Mouse (Mus musculus) brain, adult 2 months (tissue): ENCODE data around the gene Vnn3.

Source experiments
- DNase-seq: peaks from one replicate; pipeline ENCODE4 v3.0.0; 2011; ENCODE audit warnings: low read depth, low spot score

The Vnn3 gene

DNA sequence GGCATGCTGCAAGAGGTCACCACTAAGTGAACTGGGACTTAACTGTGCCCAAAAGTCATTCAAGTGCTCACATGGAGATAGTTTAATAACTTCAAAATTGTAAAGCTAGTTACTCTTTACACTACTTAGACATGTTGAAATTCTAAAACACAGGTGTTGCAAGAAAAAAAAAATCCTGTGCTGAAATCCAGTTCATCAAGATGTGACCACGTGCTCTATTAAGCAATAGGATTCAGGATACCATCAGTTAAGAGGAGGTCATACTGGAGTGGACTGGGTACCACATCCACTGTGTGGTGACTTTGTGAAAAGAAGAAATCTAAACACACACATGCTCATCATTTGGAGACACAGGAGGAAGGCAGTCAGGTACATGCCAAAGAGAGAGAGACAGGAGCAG is 41.7 kb downstream of the Vnn3 start:
- DNase-seq: no peak

DNA sequence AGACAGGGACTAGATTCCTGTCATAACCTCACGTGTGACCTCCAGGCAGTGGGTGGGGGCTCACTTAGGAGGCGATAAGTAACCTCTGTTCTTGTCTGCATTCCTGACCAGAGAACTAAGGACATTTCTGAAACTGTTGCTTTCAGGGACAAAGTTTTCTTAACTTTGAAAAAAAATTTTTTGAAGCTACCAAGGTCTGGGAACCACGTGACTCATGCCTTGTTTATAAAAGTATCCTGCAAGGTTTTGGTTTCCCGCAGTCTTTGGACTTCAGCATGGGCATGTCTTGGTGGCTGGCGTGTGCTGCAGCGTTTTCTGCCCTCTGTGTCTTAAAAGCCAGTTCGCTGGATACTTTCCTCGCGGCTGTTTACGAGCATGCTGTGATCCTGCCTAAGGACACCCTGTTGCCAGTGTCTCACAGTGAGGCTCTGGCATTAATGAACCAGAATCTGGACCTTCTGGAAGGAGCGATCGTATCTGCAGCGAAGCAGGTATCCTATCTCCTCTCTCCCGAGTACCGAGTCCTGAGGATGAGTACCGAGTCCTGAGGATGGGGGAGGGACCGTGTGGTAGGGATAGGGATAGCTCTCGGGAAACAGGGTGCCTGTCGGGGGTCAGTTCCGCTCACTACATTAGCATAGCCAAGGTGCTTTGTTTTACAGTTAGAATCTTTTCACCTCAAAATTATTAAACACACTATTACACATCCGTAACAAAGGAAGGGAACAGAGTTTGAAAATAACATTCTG is 43.5 kb downstream of the Vnn3 start, which contains the start of gene Vnn1:
TSS of gene Vnn1 (plus strand) at position 88 of the 749 bp plus-strand sequence.
- peak; percentile 2 for DNase-seq

DNA sequence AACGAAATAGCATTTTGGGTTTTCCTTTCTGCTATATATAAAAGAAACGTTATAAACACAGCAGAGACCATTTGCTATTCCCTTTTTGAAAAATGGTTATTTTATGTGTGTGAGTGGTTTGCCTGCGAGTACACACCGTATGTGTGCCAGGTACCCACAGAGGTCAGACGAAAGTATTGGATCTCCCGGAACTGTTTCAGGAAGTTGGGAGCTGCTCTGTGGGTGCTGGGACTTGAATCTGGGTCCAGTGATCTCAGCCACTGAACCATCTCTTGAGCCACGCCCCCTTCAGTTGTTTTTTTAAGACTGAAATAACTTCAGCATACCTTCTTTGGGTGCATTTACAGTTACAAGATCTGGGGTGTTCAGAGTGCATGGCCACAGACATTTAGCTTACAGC is 44.1 kb downstream of the Vnn3 start:
- DNase-seq: no peak

DNA sequence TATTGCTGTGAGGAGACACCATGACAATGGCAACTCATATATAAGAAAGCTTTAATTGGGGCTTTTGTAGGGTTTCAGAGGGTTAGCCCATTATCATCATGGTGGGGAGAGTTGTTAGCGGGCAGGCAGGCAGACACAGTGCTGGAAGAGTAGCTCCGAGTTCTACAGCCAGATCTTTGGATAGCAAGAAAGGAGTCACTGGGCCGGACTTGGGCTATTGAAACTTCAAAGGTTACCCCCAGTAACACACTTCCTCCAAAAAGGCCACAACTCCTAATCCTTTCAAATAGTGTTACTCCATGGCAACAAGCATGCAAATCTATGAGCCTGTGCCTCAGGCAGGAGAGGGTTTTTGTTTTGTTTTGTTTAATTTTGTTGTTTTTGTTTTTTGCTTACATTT is 49.9 kb downstream of the Vnn3 start:
- no peak for DNase-seq

DNA sequence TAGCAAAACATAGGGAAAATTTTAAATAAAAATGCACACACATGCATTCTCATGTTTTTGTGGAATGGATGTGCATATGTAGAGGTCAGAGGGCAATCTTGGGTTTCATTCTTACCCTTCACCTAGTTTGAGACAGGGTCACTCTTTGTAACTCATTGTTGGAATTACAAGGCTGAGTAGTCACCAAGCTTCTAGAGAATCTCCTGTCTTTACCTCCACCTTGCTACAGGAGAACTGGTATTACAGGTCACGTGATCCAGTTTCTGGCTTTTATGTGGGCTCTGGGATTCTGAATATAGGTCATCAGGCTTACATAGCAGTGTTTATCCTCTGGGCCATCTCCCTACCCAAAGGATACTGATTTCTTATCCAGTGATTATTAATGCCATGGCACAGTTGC is 54.4 kb downstream of the Vnn3 start:
- DNase-seq: no peak
